Mouse (Mus musculus) forebrain, postnatal 0 days (tissue): ENCODE data around the gene Syngr1. TPM values are rescaled to one million over a fixed set of nuclear protein-coding genes. Genes with fewer than 3 reads are reported as not detected.

Source experiments
- ATAC-seq: fragments of 200-750 bp; cut with Nextera tagmentation; 2 replicates; pipeline ENCODE4 v1.8.0; 2017; ENCODE audit warnings: mild to moderate bottlenecking, moderate library complexity
- DNase-seq: peaks from one replicate; pipeline ENCODE4 v3.0.0-alpha.2; 2015
- H3K27ac ChIP-seq: fragments of 300-500 bp; sonication (generic); 2 replicates; pipeline ENCODE4 v1.5.1; 2014; ENCODE audit warnings: low read depth, mild to moderate bottlenecking, antibody characterized with exemption, low read length, moderate library complexity, mixed read lengths
- H3K27me3 ChIP-seq: fragments of 300-500 bp; sonication (generic); 2 replicates; pipeline ENCODE4 v1.6.1; 2014; ENCODE audit warnings: mild to moderate bottlenecking, low read length, mixed read lengths; ENCODE audit not compliant: insufficient read depth
- H3K36me3 ChIP-seq: fragments of 300-500 bp; sonication (generic); 2 replicates; pipeline ENCODE4 v1.6.1; 2014; ENCODE audit warnings: mild to moderate bottlenecking, moderate library complexity; ENCODE audit not compliant: insufficient read depth
- H3K4me1 ChIP-seq: fragments of 300-500 bp; sonication (generic); 2 replicates; pipeline ENCODE4 v1.6.1; 2014; ENCODE audit warnings: antibody characterized with exemption; ENCODE audit not compliant: insufficient read depth
- H3K4me2 ChIP-seq: fragments of 300-500 bp; sonication (generic); 2 replicates; pipeline ENCODE4 v1.6.1; 2014; ENCODE audit warnings: low read depth, mild to moderate bottlenecking, moderate library complexity
- H3K4me3 ChIP-seq: fragments of 300-500 bp; sonication (generic); 2 replicates; pipeline ENCODE4 v1.5.1; 2014; ENCODE audit warnings: low read depth, low read length, mixed read lengths
- H3K9ac ChIP-seq: fragments of 300-500 bp; sonication (generic); 2 replicates; pipeline ENCODE4 v1.6.1; 2014; ENCODE audit warnings: mild to moderate bottlenecking
- H3K9me3 ChIP-seq: fragments of 300-500 bp; sonication (generic); 2 replicates; pipeline ENCODE4 v1.6.1; 2016; ENCODE audit warnings: low read length
- CTCF ChIP-seq: sonication (generic); IDR thresholded peaks from 2 replicates; pipeline ENCODE4 v1.5.1; 2016; ENCODE audit warnings: antibody characterized with exemption, control low read depth, low read depth
- WGBS: fragments of 180-500 bp; shearing (Covaris S2); extraction: QIAGEN DNeasy Blood & Tissue Kit; methylation state at CpG from one replicate; pipeline ENCODE4 v1.1.7; 2014; 5-methylcytosine and 5-hydroxymethylcytosine counted together
- polyA plus RNA-seq: library from polyadenylated mRNA; unstranded; fragments of >200 nt; fragmentation: Nextera tagmentation; extraction: Ambion mirVana; gene quantifications from 2 replicates; pipeline ENCODE4 v1.2.1, GENCODE M21; 2015
- total RNA-seq: library from RNA; depleted of rRNA; stranded (reverse); fragments of >200 nt; gene quantifications from 2 replicates; pipeline ENCODE4 v1.2.3, GENCODE M21; 2014; rRNA removed

Gene Syngr1
- total RNA-seq (113 and 127 TPM in 2 replicates), polyA plus RNA-seq (58.6 and 69.0 TPM in 2 replicates)

GRCm38 (mm10) chr15:80091121-80091955, at the start of gene Syngr1, which contains the start of gene Rpl3:
Gene Syngr1, plus strand, starts transcription at chr15:80091334.
Gene Rpl3, minus strand, starts transcription at chr15:80091868.
- no peaks in the 10 kb centered on the region for H3K27me3 ChIP-seq
- H3K27ac ChIP-seq: peak within 1 kb of the TSS; percentile 71
- peak; percentile 80 for ATAC-seq
- 3% methylated on average over 81 of the region's 86 CpGs for WGBS
- H3K9me3 ChIP-seq: no peaks in the 10 kb centered on the region
- no peaks in the 10 kb centered on the region for H3K36me3 ChIP-seq
- peak; percentile 83 for TF ChIP-seq CTCF
- peak within 1 kb of the TSS; percentile 92 for H3K9ac ChIP-seq
- peak within 1 kb of the TSS; percentile 88 for H3K4me3 ChIP-seq
- H3K4me2 ChIP-seq: peak within 1 kb of the TSS; percentile 84
- H3K4me1 ChIP-seq: peaks cover 13% of the 10 kb centered on the region
- DNase-seq: peak; percentile 93

GRCm38 (mm10) chr15:80042152-80042551, 49.0 kb upstream of the Syngr1 start:
- DNase-seq (no peak), ATAC-seq (no peak)
- no peaks in the 10 kb centered on the region for H3K27me3 ChIP-seq
- no peak overlapping the region for H3K4me3 ChIP-seq
- WGBS: 79% methylated on average over 4 of the region's 4 CpGs
- no peak for TF ChIP-seq CTCF
- H3K9me3 ChIP-seq: no peaks in the 10 kb centered on the region
- no peaks in the 10 kb centered on the region for H3K4me1 ChIP-seq
- H3K4me2 ChIP-seq: no peak overlapping the region
- no peak overlapping the region for H3K9ac ChIP-seq
- no peak overlapping the region for H3K27ac ChIP-seq
- no peaks in the 10 kb centered on the region for H3K36me3 ChIP-seq

- no peaks in the 10 kb centered on the region for H3K27me3 ChIP-seq
- no peak for DNase-seq
- H3K4me1 ChIP-seq: no peaks in the 10 kb centered on the region
- H3K9ac ChIP-seq: no peak overlapping the region
- TF ChIP-seq CTCF: no peak
- H3K27ac ChIP-seq: no peak overlapping the region
- H3K9me3 ChIP-seq: no peaks in the 10 kb centered on the region
- H3K4me2 ChIP-seq: no peak overlapping the region
- H3K4me3 ChIP-seq: no peak overlapping the region
- WGBS: 92% methylated on average over 10 of the region's 10 CpGs
- no peaks in the 10 kb centered on the region for H3K36me3 ChIP-seq
- ATAC-seq: no peak
These were observed 46.9 kb upstream of the Syngr1 start for GRCm38 (mm10) chr15:80044249-80044648.

- no peaks in the 10 kb centered on the region for H3K4me1 ChIP-seq
- H3K4me3 ChIP-seq: no peak overlapping the region
- no peak overlapping the region for H3K27ac ChIP-seq
- H3K9me3 ChIP-seq: no peaks in the 10 kb centered on the region
- ATAC-seq: no peak
- H3K9ac ChIP-seq: no peak overlapping the region
- H3K36me3 ChIP-seq: no peaks in the 10 kb centered on the region
- H3K27me3 ChIP-seq: no peaks in the 10 kb centered on the region
- TF ChIP-seq CTCF: peak; percentile 40
- H3K4me2 ChIP-seq: no peak overlapping the region
- no peak for DNase-seq
- WGBS: 98% methylated on average over 2 of the region's 2 CpGs
These were observed 45.4 kb upstream of the Syngr1 start for GRCm38 (mm10) chr15:80045749-80046148.

DNA sequence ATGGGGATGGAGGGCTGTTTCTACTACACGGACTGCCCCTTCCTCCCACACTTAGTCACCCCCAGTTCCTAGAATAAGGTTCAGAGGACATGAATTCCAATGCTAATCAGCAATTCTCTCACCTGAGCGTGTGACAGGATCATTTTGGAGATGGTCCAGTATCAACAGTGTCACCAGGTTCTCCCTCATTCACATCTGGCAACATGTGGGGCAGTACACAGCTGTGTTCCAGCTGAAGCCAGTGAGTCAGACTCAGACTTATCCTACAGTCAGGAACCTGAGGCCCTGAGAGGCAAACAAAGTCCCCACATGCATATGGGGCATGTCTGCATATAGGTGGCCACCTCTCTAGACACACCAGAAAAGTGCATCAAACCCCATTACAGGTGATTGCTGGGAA, 43.9 kb upstream of the Syngr1 start:
- no peak overlapping the region for H3K27ac ChIP-seq
- H3K27me3 ChIP-seq: no peaks in the 10 kb centered on the region
- no peaks in the 10 kb centered on the region for H3K9me3 ChIP-seq
- ATAC-seq: no peak
- TF ChIP-seq CTCF: no peak
- DNase-seq: no peak
- H3K4me3 ChIP-seq: no peak overlapping the region
- H3K4me1 ChIP-seq: no peaks in the 10 kb centered on the region
- H3K4me2 ChIP-seq: no peak overlapping the region
- WGBS: 90% methylated on average over 2 of the region's 2 CpGs
- no peaks in the 10 kb centered on the region for H3K36me3 ChIP-seq
- H3K9ac ChIP-seq: no peak overlapping the region

DNA sequence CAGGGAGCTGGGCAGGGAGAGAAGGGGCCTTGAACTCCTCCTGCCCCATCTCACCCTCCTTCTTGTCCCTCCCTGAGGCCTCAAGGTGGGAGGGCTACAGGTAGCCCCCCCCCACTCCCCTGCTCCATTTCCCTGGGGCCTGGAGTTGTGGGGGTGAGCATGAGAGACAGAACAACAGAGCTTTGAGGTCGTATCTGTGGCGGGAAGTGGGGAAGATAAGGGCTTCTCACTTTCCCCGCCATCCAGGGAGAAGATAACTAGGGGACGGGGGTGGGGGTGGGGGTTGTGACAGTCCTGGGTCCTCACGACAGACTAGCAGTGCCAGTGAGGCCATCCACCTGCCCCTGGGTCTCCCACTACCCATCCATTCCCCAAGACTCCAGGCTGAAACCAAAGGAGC, 43.2 kb upstream of the Syngr1 start:
- no peak overlapping the region for H3K4me3 ChIP-seq
- H3K4me2 ChIP-seq: no peak overlapping the region
- TF ChIP-seq CTCF: no peak
- no peaks in the 10 kb centered on the region for H3K36me3 ChIP-seq
- ATAC-seq (no peak), DNase-seq (no peak)
- H3K4me1 ChIP-seq: no peaks in the 10 kb centered on the region
- no peak overlapping the region for H3K9ac ChIP-seq
- H3K27ac ChIP-seq: no peak overlapping the region
- WGBS: 78% methylated on average over 5 of the region's 5 CpGs
- no peaks in the 10 kb centered on the region for H3K9me3 ChIP-seq
- H3K27me3 ChIP-seq: no peaks in the 10 kb centered on the region

- no peak for DNase-seq
- no peak for ATAC-seq
- Histone ChIP-seq H3K36me3 (no peaks in the 10 kb centered on the region), H3K27ac (no peak overlapping the region), H3K4me3 (no peak overlapping the region), H3K4me2 (no peak overlapping the region), H3K4me1 (no peaks in the 10 kb centered on the region), H3K9ac (no peak overlapping the region), H3K9me3 (no peaks in the 10 kb centered on the region), H3K27me3 (no peaks in the 10 kb centered on the region)
- no peak for TF ChIP-seq CTCF
- 74% methylated on average over 4 of the region's 4 CpGs for WGBS
These were observed 41.0 kb upstream of the Syngr1 start for GRCm38 (mm10) chr15:80050093-80050492.
